Mouse (Mus musculus) ES-E14 (cell line): ENCODE results near the gene Spdya.

ENCODE experiments used
- HCFC1 ChIP-seq: IDR thresholded peaks from 2 replicates; pipeline ENCODE4 v1.6.1; 2012; ENCODE audit warnings: low read length, inconsistent platforms, borderline replicate concordance; ENCODE audit not compliant: insufficient read depth
- MAFK ChIP-seq: IDR thresholded peaks from 2 replicates; pipeline ENCODE4 v1.6.1; 2014; ENCODE audit warnings: mild to moderate bottlenecking, low read depth, low read length, inconsistent platforms; ENCODE audit not compliant: insufficient read depth
- ZC3H11A ChIP-seq: IDR thresholded peaks from 2 replicates; pipeline ENCODE4 v1.6.1; 2012; ENCODE audit warnings: low read depth, mild to moderate bottlenecking, inconsistent platforms, low read length, borderline replicate concordance

- no peak for TF ChIP-seq MAFK
- peak; percentile 17; the same call in 1 of the 2 replicates for TF ChIP-seq HCFC1
- TF ChIP-seq ZC3H11A: no peak
Measured at GRCm38 (mm10) chr17:71551757-71552451, at the start of gene Spdya.
